Mouse (Mus musculus) CD8-positive naive resting alpha-beta T cell, adult 57 days (primary cell): ENCODE results near the gene Olfr1276. TPM values are rescaled to one million over a fixed set of nuclear protein-coding genes. Genes with fewer than 3 reads are reported as not detected.

Experiments used
- total RNA-seq: library from RNA; stranded (reverse); gene quantifications from one replicate; pipeline ENCODE4 v1.2.4, GENCODE M21; 2023

The Olfr1276 gene
- total RNA-seq: not detected

GRCm38 (mm10) chr2:111254216-111254615 lies at the start of gene Olfr1276:
Olfr1276 (plus strand) TSS chr2:111254516.

GRCm38 (mm10) chr2:111229502-111229901 lies 24.8 kb upstream of the Olfr1276 start, which contains the start of gene 4930430A15Rik:
4930430A15Rik (minus strand) TSS chr2:111229602.

GRCm38 (mm10) chr2:111235186-111235585 lies 19.1 kb upstream of the Olfr1276 start, which contains the start of gene Olfr1275:
Olfr1275 (minus strand) TSS chr2:111235286.

GRCm38 (mm10) chr2:111274006-111274405 lies 19.7 kb downstream of the Olfr1276 start, which contains the start of gene Olfr1277:
Olfr1277 (minus strand) TSS chr2:111274106.

GRCm38 (mm10) chr2:111289836-111290235 lies 35.5 kb downstream of the Olfr1276 start, which contains the start of gene Olfr1278:
Olfr1278 (plus strand) TSS chr2:111290136.

GRCm38 (mm10) chr2:111300374-111300773 lies 46.1 kb downstream of the Olfr1276 start, which contains the start of gene Olfr1279:
Olfr1279 (plus strand) TSS chr2:111300635.

Other genes with a start within 250 kb of the Olfr1276 start
- not detected for gene Gm13941, start 148.5 kb upstream of the Olfr1276 start, total RNA-seq
- not detected for gene Gm15130, start 101.6 kb upstream of the Olfr1276 start, total RNA-seq
- not detected for gene 4930430A15Rik, start 24.9 kb upstream of the Olfr1276 start, total RNA-seq
- not detected for gene Olfr1275, start 19.2 kb upstream of the Olfr1276 start, total RNA-seq
- not detected for gene Olfr1277, start 19.6 kb downstream of the Olfr1276 start, total RNA-seq
- gene Olfr1278, start 35.6 kb downstream of the Olfr1276 start, total RNA-seq: not detected
- gene Olfr1279, start 46.1 kb downstream of the Olfr1276 start, total RNA-seq: not detected
- gene Olfr1280, start 59.5 kb downstream of the Olfr1276 start, total RNA-seq: not detected
- gene Olfr1281, start 72.0 kb downstream of the Olfr1276 start, total RNA-seq: not detected
- gene Olfr1282, start 81.6 kb downstream of the Olfr1276 start, total RNA-seq: not detected
- gene Olfr1283, start 112.3 kb downstream of the Olfr1276 start, total RNA-seq: not detected
- gene Olfr1284, start 121.0 kb downstream of the Olfr1276 start, total RNA-seq: not detected
- gene Olfr1286, start 168.6 kb downstream of the Olfr1276 start, total RNA-seq: not detected
- gene Olfr1287, start 194.6 kb downstream of the Olfr1276 start, total RNA-seq: not detected
- gene Olfr1288, start 219.6 kb downstream of the Olfr1276 start, total RNA-seq: not detected
- gene Olfr1289, start 226.3 kb downstream of the Olfr1276 start, total RNA-seq: not detected
- not detected for gene Olfr1290, start 239.3 kb downstream of the Olfr1276 start, total RNA-seq
- not detected for gene Olfr1291-ps1, start 242.7 kb downstream of the Olfr1276 start, total RNA-seq